13 mouse cellular contexts compared by ENCODE assay signal in genomic region chr13:15570908-15571568, GRCm38 (mm10).
DNase-seq lines count a peak whose midpoint lies in the region; ATAC-seq and TF ChIP-seq lines count a peak whose summit lies in the region.
"Had no signal": no experiment of that assay in that cellular context is flagged by ENCODE, and none has a peak within 500 bp of the region (broad histone marks: within the 10 kb centered on the region; RNA-seq: fewer than 3 reads in every experiment).

No protein-coding gene starts in this region.

- H3K27me3 ChIP-seq in hindbrain, embryonic 10.5 days (ENCODE audit: insufficient read depth, poor library complexity, severe bottlenecking) = no peaks in the 10 kb centered on the region
- no peaks in the 10 kb centered on the region for H3K27me3 ChIP-seq in hindbrain, embryonic 11.5 days (ENCODE audit: control insufficient read depth, insufficient read depth, low read length)
- H3K27me3 ChIP-seq in forebrain, embryonic 10.5 days (ENCODE audit: poor library complexity, severe bottlenecking) = no peaks in the 10 kb centered on the region
- no peaks in the 10 kb centered on the region for H3K27me3 ChIP-seq in hindbrain, postnatal 0 days (ENCODE audit: insufficient read depth, low read length)
- H3K27me3 ChIP-seq in midbrain, embryonic 15.5 days (replicated peaks) = no peaks in the 10 kb centered on the region
- H3K27me3 ChIP-seq: embryonic facial prominence, embryonic 15.5 days; limb, embryonic 13.5 days; megakaryocyte, embryonic 14.5 days had no signal

- peaks cover 16% of the 10 kb centered on the region for H3K4me1 ChIP-seq in hindbrain, embryonic 10.5 days (replicated peaks)
- H3K4me1 ChIP-seq in hindbrain, embryonic 11.5 days (replicated peaks; ENCODE audit: control insufficient read depth, insufficient read depth, low read length) = no peaks in the 10 kb centered on the region
- peaks cover 46% of the 10 kb centered on the region for H3K4me1 ChIP-seq in forebrain, embryonic 10.5 days
- peaks cover 5% of the 10 kb centered on the region; the same call in 1 of the 2 replicates for H3K4me1 ChIP-seq in hindbrain, postnatal 0 days (ENCODE audit: insufficient read depth, low read length)
- peaks cover 19% of the 10 kb centered on the region for H3K4me1 ChIP-seq in midbrain, embryonic 15.5 days
- H3K4me1 ChIP-seq: embryonic facial prominence, embryonic 15.5 days had no signal

- DNase-seq in hindbrain, embryonic 10.5 days (ENCODE audit: low spot score) = no peak
- no peak for DNase-seq in hindbrain, embryonic 11.5 days (ENCODE audit: low spot score)
- no peak for DNase-seq in forebrain, embryonic 10.5 days (ENCODE audit: extremely low spot score, low spot score)
- no peak for DNase-seq in hindbrain, postnatal 0 days (ENCODE audit: low spot score)
- no peak for DNase-seq in B cell, adult 2 months
- DNase-seq in right cerebral cortex, adult 2 months (ENCODE audit: low spot score in 2 of 2) = no peak
- no peak for DNase-seq in gastrocnemius, postnatal 25 days
- DNase-seq: cerebellum, adult 11-12 months; gastrocnemius, postnatal 10 days had no signal

- H3K27ac ChIP-seq in hindbrain, embryonic 10.5 days = peak overlapping the region; percentile 40; the same call in 1 of the 2 replicates
- H3K27ac ChIP-seq in hindbrain, embryonic 11.5 days (ENCODE audit: low read depth, low read length) = no peak overlapping the region
- peak overlapping the region; percentile 68 for H3K27ac ChIP-seq in forebrain, embryonic 10.5 days
- H3K27ac ChIP-seq in hindbrain, postnatal 0 days = no peak overlapping the region
- peak overlapping the region; percentile 68 for H3K27ac ChIP-seq in midbrain, embryonic 15.5 days
- H3K27ac ChIP-seq: embryonic facial prominence, embryonic 15.5 days; limb, embryonic 13.5 days had no signal

- no peak for ATAC-seq in hindbrain, embryonic 11.5 days (ENCODE audit: low FRiP score)
- peak; percentile 38; the same call in 1 of the 2 replicates for ATAC-seq in hindbrain, postnatal 0 days
- ATAC-seq in midbrain, embryonic 15.5 days (replicated peaks) = peak; percentile 91

- no peak overlapping the region for H3K4me3 ChIP-seq in hindbrain, embryonic 10.5 days
- H3K4me3 ChIP-seq in hindbrain, embryonic 11.5 days (ENCODE audit: low read depth, low read length) = no peak overlapping the region
- H3K4me3 ChIP-seq in forebrain, embryonic 10.5 days = no peak overlapping the region
- no peak overlapping the region for H3K4me3 ChIP-seq in hindbrain, postnatal 0 days (ENCODE audit: low read length)
- H3K4me3 ChIP-seq in midbrain, embryonic 15.5 days = peak overlapping the region; percentile 19
- H3K4me3 ChIP-seq: embryonic facial prominence, embryonic 15.5 days; limb, embryonic 13.5 days; megakaryocyte, embryonic 14.5 days had no signal

- no peak for TF ChIP-seq CTCF in hindbrain, postnatal 0 days (IDR thresholded peaks at IDR 0.05; ENCODE audit: low read depth)

- H3K9ac ChIP-seq in hindbrain, embryonic 11.5 days (ENCODE audit: low read depth, low read length) = no peak overlapping the region
- no peak overlapping the region for H3K9ac ChIP-seq in hindbrain, postnatal 0 days (replicated peaks; ENCODE audit: low read length)
- no peak overlapping the region for H3K9ac ChIP-seq in midbrain, embryonic 15.5 days
- H3K9ac ChIP-seq: embryonic facial prominence, embryonic 15.5 days; limb, embryonic 13.5 days had no signal

- peaks cover 3% of the 10 kb centered on the region; the same call in 1 of the 2 replicates for H3K36me3 ChIP-seq in hindbrain, embryonic 10.5 days
- no peaks in the 10 kb centered on the region for H3K36me3 ChIP-seq in hindbrain, embryonic 11.5 days (ENCODE audit: control insufficient read depth, insufficient read depth, low read length)
- peaks cover 13% of the 10 kb centered on the region; the same call in 1 of the 2 replicates for H3K36me3 ChIP-seq in forebrain, embryonic 10.5 days (replicated peaks)
- H3K36me3 ChIP-seq in hindbrain, postnatal 0 days (ENCODE audit: insufficient read depth, low read length) = no peaks in the 10 kb centered on the region
- H3K36me3 ChIP-seq in midbrain, embryonic 15.5 days (replicated peaks) = no peaks in the 10 kb centered on the region
- H3K36me3 ChIP-seq: embryonic facial prominence, embryonic 15.5 days; limb, embryonic 13.5 days had no signal

- H3K9me3 ChIP-seq in hindbrain, embryonic 10.5 days = no peaks in the 10 kb centered on the region
- no peaks in the 10 kb centered on the region for H3K9me3 ChIP-seq in hindbrain, embryonic 11.5 days (ENCODE audit: control insufficient read depth, low read length)
- H3K9me3 ChIP-seq in forebrain, embryonic 10.5 days = no peaks in the 10 kb centered on the region
- H3K9me3 ChIP-seq in hindbrain, postnatal 0 days (ENCODE audit: low read length) = no peaks in the 10 kb centered on the region
- H3K9me3 ChIP-seq in midbrain, embryonic 15.5 days = no peaks in the 10 kb centered on the region
- H3K9me3 ChIP-seq: embryonic facial prominence, embryonic 15.5 days; limb, embryonic 13.5 days had no signal

- H3K4me2 ChIP-seq in hindbrain, embryonic 11.5 days (replicated peaks; ENCODE audit: low read depth, low read length) = no peak overlapping the region
- peak overlapping the region; percentile 31 for H3K4me2 ChIP-seq in hindbrain, postnatal 0 days (ENCODE audit: low read depth, low read length)
- H3K4me2 ChIP-seq in midbrain, embryonic 15.5 days = peak overlapping the region; percentile 47
- H3K4me2 ChIP-seq: embryonic facial prominence, embryonic 15.5 days; limb, embryonic 13.5 days had no signal

- 56% methylated on average over 15 of the region's 15 CpGs for WGBS in hindbrain, embryonic 10.5 days
- WGBS in hindbrain, embryonic 11.5 days = 48% methylated on average over 15 of the region's 15 CpGs
- 39% methylated on average over 15 of the region's 15 CpGs for WGBS in forebrain, embryonic 10.5 days
- WGBS in hindbrain, postnatal 0 days = 40% methylated on average over 15 of the region's 15 CpGs
- WGBS in midbrain, embryonic 15.5 days = 16% methylated on average over 15 of the region's 15 CpGs

Comparison
In these comparisons a context has a peak if more than half of its experiments do, and no peak if none do; other contexts are left out.
1. H3K27ac ChIP-seq: peak in hindbrain, embryonic 10.5 days (single experiment), forebrain, embryonic 10.5 days (single experiment) and midbrain, embryonic 15.5 days (single experiment); none in hindbrain, embryonic 11.5 days (single experiment) and hindbrain, postnatal 0 days (single experiment).